Mouse (Mus musculus) induced T-regulatory cell, adult 2 months (primary cell): ENCODE data around the gene Clec1b.

Experiments
- DNase-seq: peaks from one replicate; pipeline ENCODE4 v3.0.0-alpha.2; 2012; ENCODE audit warnings: low read depth

The Clec1b gene

GRCm38 (mm10) chr6:129396997-129397396, at the start of gene Clec1b:
Gene Clec1b, plus strand, starts transcription at chr6:129397297.
- no peak for DNase-seq

GRCm38 (mm10) chr6:129349524-129350352, 47.4 kb upstream of the Clec1b start:
- peak; percentile 17 for DNase-seq

- peak; percentile 16 for DNase-seq
Observed at GRCm38 (mm10) chr6:129351091-129351490, 46.0 kb upstream of the Clec1b start.

GRCm38 (mm10) chr6:129355774-129356173, 41.3 kb upstream of the Clec1b start:
- DNase-seq, result peak; percentile 22

- no peak for DNase-seq
Observed at GRCm38 (mm10) chr6:129356430-129356829, 40.7 kb upstream of the Clec1b start.

- DNase-seq, result no peak
Observed at GRCm38 (mm10) chr6:129359515-129359914, 37.6 kb upstream of the Clec1b start.

- no peak for DNase-seq
Observed at GRCm38 (mm10) chr6:129363942-129364341, 33.2 kb upstream of the Clec1b start.

GRCm38 (mm10) chr6:129365959-129366359, 31.1 kb upstream of the Clec1b start:
- peak; percentile 78 for DNase-seq

- DNase-seq, result no peak
Observed at GRCm38 (mm10) chr6:129369374-129370132, 27.5 kb upstream of the Clec1b start.

GRCm38 (mm10) chr6:129374937-129375471, 22.1 kb upstream of the Clec1b start:
- no peak for DNase-seq

GRCm38 (mm10) chr6:129380454-129380853, 16.6 kb upstream of the Clec1b start:
- DNase-seq, result no peak

- no peak for DNase-seq
Observed at GRCm38 (mm10) chr6:129381736-129382135, 15.4 kb upstream of the Clec1b start.

- no peak for DNase-seq
Observed at GRCm38 (mm10) chr6:129383466-129383865, 13.6 kb upstream of the Clec1b start.

GRCm38 (mm10) chr6:129385000-129385399, 12.1 kb upstream of the Clec1b start:
- no peak for DNase-seq

GRCm38 (mm10) chr6:129385774-129386173, 11.3 kb upstream of the Clec1b start, which contains the start of gene Clec12b:
Gene Clec12b, minus strand, starts transcription at chr6:129385874.
- no peak for DNase-seq

GRCm38 (mm10) chr6:129393087-129393720, 3.9 kb upstream of the Clec1b start:
- peak; percentile 54 for DNase-seq

- DNase-seq, result no peak
Observed at GRCm38 (mm10) chr6:129393732-129394131, 3.4 kb upstream of the Clec1b start.

GRCm38 (mm10) chr6:129399945-129400344, 2.8 kb downstream of the Clec1b start:
- DNase-seq, result no peak

- no peak for DNase-seq
Observed at GRCm38 (mm10) chr6:129402404-129402803, 5.3 kb downstream of the Clec1b start.

- DNase-seq, result no peak
Observed at GRCm38 (mm10) chr6:129403391-129403790, 6.3 kb downstream of the Clec1b start.

- no peak for DNase-seq
Observed at GRCm38 (mm10) chr6:129405999-129406398, 8.9 kb downstream of the Clec1b start.

- DNase-seq, result no peak
Observed at GRCm38 (mm10) chr6:129407324-129407723, 10.2 kb downstream of the Clec1b start.
